Mouse (Mus musculus): ENCODE results near the gene Atm.

Gene Atm

DNA sequence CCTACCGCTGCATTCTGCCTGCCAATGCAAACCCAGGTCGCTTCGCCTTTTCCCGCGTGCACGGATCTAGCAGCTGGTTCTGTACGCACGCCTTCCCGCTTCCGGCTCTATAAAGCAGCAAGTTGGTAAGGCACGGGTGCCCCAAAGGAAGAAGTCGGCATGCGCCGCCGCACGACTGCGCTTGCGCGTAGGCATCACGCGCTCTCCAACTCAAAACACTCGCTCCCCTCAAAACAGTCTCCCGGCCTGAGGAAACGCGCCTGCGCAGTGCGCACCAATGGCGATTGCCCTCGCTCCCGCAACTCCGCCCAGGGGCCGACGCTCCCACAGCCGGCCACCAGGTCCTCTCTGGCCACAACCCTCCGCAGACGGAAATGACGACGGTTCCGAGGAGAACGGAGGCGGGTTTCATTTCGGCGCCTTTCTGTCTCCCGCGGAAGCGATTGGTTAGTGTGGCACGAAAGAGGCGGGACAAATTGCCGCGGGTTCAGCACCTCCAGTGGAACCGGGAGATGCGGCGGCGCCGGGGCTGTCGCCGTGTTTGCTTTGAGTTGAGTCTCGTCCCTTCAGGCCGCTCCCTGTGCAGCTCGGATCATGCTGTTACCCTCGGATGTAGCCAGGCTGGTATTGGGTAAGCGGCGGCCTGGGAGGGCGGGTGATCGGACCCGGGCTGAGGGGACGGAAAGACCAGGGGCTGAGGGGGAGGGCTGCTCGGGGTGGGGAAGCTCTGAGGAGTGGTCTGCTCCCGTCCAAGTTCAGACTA lies at the start of gene Atm, which contains the start of gene Npat:
Atm (minus strand) TSS at position 183 of the 763 bp plus-strand sequence.
Npat (plus strand) TSS at position 490 of the 763 bp plus-strand sequence.
- DNase-seq: peak; percentile 99

DNA sequence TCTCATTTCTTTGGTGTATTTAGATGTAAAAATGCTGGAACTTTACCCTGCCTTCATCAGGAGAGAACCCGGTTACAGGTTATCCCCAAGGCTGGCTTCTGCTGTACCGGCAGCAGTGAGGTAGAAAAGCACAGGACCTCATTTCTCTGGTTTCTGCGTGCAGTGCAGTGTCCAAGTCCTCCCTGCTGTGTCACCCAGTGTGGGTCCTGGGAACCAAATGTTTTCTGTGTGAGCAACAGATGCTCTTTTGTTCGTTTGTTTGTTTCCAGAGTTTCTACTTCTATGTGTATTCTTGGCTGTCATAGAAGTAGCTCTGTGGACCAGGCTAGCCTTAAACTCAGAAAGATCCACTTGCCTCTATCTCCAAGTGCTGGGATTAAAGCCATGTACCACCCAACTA lies 45.3 kb upstream of the Atm start:
- DNase-seq: no peak

DNA sequence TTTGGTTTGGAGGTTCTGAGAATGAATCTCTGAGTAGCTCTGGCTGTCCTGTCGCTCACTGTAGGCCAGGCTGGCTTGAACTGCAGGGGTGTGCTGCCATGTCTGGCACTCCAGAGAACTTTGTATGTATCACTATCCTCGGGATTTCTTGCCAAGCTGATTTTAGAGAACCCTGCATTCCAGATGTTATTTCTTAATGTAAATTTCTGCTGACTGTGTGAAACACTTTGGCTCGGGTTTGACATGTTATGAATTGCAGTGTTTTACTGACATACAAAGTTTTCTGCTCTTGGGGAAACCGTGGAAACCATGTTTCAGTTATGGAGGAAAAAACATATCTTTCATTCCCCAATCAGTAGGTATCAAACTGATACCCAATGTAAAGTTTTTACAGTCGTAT lies 39.2 kb upstream of the Atm start:
- DNase-seq: no peak

DNA sequence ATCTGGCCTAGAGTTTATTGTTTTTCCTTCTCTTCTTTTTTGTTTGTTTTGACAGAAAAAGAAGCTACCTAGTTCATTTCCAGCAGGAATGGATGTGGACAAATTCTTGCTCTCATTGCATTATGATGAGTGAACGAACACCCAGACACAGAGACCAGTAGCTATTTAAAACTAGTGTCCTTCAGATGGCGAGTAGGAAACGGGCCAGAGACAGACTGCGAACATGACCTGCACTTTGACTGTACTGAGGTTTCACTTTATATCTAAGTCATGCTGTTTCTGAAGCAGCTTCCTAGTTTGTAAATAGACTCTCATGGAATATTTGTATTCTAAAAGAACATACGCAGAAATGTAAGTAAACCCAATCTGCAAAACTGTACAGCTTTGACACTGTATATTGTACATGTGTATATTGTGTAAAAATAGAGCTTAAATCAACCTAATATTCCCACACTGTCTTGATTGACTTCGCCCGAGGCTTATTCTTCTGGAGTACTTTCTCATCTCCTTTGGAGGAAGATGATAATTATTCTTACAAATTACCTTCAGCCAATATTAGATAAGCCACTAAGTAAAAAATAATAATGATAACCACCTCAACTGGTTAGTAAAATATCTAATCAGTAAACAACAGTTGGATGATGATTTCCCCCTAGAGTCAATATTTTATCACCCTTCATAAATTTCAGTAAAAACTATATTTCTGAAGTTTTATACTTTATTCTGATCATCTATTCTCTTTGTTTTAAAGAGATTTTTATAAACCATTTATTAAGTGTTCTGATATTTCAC lies 36.2 kb upstream of the Atm start:
- DNase-seq: no peak

DNA sequence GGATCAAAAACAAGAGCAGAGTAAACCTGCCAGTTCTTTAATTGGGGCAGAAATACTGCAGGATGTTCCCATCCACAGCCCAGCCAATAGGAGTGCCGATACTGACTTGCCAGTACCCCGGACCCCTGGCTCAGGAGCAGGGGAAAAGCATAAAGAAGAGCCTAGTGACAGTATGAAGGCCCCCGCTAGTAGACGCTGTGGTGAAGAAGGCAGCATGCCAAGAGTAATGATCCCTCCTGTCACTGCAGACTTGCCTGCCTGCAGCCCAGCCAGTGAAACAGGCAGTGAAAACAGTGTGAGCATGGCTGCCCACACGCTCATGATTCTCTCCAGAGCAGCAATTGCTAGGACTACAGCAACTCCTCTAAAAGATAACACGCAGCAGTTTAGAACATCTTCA lies 34.1 kb upstream of the Atm start:
- DNase-seq: no peak

DNA sequence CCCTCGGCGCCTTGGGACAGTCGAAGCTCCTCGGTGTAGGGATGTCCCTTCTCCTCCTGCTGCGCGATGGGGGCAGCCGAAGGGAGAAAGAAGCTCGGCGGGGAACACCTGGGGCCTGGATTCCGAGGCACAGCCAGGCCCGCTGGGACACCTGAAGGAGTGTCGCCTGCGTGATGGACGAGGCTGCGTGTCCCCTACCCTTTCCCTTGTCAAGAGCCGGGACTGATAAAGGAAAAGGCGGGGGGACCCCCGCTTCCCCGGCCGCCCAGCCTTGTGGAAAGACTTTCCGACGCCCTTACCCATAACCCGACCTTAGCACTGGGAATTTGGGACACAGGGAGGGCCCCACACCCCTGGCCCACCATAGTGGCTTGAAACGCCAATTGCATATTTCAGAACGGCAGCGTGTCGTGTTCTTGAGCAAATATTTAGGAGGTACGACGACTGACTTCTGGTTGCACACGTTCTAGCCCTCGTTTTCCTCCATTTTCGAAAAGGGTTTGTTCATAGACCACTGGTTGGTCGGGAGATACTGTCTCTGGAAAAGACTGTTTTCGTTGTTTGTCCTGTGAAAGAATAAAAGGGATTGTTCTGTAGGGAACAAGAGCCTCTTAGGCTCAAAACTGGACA lies 911 bp upstream of the Atm start:
- no peak for DNase-seq

DNA sequence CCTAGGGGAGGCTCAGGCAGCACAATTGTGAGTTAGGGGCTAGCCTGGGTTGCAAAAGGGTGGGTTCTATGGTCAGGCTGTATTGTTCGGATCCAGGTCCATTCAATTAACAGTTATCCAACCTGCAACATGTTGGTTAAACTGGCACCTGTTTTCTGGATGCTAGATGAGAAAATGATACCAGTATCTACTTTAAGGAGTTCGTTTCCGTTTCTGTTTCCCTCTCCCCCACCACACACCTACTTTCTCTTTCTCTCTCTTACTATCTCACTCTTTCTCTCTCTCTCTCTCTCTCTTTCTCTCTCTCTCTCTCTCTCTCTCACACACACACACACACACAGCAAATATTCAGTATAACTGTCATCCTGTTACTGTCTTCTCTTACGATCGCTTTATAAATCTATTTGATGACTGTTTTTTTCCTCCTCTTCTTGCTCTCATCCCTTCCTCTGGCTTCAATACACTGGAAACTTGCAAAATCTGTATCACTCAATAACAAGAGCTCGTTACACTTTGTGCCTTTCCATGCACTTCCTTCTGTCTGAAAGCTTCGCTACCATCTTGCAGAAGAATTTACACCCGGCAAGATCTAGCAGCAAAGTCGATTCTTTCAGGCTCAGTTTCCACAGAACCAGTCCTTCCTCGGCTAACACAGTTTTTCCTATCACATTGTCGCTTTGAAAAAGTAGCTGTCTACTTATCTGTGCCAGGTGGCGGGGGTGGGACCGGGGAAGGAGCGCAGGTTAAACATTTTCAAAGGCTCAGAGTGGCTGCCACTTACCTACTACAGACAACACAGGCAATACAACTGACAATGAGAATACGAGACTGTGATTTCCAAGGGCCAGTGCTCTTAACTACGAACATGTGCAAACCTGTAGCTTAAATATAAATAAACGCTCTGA lies 872 bp downstream of the Atm start:
- DNase-seq: peak; percentile 13

DNA sequence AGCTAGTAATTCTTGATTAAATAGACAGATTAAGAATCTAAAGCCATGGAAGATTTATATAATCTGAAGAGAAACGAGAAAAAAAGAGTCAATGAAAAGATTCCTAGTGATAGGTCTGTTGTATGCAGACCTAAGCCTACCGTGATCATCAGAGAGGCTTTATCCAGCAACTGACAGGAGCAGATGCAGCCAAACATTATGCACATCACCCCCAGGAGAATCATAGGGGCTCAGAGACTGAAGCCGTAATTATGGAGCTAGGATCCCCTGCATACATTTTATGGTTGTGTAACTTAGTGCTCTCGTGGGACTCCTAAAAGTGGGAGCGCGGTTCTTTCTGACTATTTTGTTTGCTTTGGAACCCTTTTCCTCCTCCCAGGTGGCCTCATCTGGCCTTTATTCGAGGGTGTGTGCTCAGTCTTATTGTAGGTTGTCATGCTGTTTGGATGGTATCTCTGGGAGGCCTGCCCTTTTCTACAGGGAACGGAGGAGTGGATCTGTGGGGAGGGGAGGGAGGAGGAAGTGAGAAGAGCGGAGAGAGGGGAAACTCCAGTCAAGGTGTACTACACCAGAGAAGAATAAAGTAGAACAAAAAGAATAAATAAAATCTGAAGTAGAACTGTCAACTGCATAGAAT lies 19.0 kb downstream of the Atm start:
- DNase-seq: no peak

DNA sequence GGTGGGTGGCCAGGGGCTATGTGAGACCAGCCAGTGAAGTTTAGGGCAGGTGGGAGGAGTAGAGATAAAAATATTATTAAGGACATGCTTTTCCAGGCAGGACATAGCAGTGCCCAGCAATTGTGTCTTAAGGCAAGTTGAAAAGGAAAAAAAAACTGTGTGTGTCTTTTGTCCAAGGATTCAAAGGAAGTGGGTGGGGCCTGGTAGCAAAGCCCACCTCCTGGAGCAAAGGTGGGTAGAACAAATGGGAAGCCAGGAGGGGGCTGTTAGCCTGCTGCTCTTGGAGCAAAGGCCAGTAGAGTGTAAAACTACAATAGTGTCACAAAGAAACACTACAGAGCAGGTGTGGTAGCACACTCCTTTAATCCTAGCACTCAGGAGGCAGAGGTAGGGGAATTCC lies 22.4 kb downstream of the Atm start:
- no peak for DNase-seq

DNA sequence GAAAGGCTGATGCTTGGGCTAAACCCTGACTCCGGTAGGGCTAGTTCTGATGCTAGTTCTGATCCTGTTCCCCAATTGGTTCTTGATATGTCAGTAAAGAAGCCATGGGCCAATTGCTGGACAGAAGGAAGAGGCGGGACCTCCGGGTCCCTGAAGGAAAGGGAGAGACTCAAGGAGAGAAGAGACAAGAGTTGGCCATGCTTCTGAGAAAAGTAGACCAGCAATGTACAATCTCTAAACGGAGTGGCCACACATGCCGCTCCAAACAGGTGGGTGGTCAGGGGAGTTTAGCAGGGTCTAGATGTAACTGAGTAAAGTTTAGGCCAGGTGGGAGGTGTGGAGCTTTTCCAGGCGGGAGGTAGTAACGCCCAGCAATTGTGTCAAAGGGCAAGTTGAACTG lies 28.5 kb downstream of the Atm start:
- no peak for DNase-seq

DNA sequence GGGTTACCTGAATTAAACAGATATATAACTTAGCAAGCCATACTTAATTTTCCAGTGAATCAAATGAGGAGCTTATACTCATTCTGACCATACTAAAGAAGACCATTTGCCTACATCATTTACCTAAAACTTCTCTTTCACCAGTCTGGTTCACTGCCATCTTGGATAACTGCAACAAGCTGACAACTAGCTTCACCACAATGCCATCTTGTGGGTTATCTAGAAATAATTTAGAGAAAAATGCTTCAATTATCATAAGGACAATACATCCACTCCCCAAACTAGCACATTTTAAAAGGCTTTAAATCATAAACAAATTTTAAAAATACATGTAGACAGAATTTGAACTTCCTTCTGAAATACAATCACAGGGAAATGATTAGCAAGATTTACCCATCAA lies 50.7 kb downstream of the Atm start:
- DNase-seq: no peak

DNA sequence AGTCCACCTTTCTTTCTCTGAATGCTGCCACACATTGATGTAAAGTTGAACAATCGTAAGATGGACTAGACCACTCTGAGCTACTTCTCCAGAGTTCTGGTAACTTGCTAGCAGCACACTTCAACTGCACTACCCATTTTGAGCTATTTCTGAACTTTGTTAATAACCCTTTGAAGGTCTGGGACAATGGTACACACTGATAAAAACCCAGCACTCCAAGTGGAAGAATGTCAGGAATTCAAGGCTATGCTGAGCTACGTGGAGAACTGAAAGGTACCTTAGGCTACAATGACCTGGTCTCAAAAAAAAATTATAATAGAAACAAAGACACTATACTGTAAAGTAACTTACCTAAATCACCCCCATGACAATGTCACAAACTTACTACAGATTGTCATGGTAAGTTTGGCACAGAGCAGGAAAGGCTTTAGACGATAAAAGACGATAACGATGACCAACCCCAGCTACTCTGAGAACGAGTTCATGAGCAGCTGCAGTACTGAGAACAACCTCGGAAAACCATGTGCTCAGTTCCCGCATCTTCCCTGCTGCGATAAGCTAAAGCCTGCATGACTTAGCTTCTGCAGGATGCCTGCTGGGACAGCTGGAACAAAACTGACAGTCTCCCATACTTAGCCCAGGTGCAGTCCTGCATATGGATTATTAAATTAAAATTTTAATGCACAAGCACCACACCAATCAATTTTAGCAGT lies 63.6 kb downstream of the Atm start:
- DNase-seq: no peak

DNA sequence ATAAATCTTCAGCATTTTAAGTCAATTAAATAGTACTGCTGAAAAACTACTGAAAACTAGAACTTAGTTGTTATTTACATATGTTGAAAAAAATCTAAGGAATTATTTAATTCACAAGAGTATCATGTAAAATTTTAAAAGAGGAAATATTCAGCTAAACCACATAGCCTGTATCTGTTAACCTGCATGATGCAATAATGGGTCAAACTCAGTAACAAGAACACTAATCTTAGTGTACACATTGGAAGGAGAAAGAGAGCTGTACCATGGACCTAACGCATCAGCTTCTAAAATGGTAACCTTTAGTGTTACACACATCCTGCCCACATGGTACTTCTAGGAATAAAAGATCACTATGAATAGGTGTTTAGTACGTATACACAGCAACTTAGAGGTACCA lies 84.5 kb downstream of the Atm start:
- no peak for DNase-seq

DNA sequence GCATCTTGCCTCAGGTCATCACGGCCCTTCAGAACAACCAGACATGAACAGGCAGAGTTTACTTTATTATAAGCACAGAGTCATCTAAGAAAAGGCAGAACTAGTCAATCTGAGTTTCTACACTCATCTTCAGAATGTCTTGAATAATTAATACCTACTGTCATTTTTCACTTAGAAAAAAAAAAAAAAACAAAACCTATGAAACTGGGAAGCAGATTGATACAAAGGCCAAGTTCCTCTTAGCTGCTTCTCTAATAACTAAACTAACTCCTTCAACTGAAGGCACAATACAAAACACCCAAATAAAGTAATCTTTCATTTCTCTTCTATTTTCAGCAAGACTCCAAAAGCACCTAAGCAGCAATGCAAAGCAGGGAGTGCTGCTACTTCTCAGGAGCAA lies 85.9 kb downstream of the Atm start:
- no peak for DNase-seq

DNA sequence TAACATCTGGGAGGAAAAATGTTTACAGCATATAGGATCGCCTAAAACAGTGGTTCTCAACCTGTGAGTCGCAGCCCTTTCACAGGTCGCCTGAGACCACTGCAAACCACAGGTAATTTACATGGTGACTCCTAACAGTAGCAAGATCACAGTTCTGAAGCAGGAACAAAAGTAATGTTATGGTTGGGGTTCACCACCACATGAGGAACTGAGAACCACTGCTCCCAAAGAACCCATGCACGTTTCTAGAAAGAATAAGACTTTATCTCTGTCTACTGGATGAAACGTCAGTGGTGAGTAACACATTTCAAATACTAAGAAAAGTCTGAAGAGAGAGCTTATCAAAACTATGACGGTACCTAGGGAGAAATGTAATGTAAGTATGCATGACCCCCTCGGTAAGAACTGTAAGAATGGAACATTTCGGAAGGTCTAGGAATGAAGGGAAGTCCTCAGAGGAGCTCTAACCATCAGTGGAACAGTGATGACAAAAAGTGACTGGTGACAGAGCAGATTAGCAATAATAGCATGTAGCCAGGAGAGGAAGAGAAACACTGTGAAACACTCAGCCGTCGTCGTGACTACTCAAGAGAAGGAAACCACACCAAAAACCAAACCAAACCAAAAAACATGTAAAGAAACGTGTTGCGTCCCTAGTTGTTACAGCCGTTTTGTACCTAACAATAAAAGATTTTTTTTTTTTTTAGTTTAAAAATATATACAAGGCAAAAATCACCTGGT lies 100.5 kb downstream of the Atm start:
- DNase-seq: no peak

DNA sequence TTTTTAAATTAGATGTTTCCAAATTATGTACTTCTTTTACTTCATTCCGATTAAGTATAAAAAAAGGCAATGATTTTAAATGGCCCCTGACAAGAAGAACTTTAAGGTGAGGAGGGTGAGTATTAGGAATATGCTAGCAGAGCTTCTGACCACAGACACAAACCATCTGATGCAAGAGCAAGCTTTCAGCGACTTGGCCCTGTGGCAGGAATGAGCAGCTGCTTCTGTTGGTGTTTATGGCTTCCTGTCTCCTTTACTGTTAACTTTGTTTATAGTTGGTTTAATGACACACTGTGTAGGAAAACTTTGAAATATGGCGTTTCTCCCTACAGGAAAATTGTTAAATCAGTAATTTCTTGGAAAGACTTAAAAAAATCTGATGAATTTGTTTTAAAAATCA lies 108.9 kb downstream of the Atm start:
- no peak for DNase-seq

DNA sequence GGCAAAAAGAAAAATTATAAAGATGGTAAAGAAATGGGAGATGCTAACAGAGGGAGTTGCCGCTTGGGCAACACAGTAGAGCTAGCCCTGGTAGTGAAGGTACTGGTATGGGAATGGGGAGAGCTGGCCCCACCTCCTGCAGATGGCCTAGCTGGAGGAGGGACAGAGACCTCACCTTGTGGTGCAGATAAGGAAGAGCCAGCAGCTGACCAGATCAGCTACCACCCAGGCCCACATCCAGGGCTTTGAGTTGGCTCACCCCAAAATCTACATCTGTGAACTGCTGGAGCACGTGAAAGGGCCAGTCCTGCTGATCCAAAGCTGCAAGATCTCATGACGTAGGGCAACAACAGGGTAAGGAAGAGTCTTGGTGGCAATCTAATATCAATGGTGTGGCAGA lies 109.8 kb downstream of the Atm start:
- DNase-seq: no peak

DNA sequence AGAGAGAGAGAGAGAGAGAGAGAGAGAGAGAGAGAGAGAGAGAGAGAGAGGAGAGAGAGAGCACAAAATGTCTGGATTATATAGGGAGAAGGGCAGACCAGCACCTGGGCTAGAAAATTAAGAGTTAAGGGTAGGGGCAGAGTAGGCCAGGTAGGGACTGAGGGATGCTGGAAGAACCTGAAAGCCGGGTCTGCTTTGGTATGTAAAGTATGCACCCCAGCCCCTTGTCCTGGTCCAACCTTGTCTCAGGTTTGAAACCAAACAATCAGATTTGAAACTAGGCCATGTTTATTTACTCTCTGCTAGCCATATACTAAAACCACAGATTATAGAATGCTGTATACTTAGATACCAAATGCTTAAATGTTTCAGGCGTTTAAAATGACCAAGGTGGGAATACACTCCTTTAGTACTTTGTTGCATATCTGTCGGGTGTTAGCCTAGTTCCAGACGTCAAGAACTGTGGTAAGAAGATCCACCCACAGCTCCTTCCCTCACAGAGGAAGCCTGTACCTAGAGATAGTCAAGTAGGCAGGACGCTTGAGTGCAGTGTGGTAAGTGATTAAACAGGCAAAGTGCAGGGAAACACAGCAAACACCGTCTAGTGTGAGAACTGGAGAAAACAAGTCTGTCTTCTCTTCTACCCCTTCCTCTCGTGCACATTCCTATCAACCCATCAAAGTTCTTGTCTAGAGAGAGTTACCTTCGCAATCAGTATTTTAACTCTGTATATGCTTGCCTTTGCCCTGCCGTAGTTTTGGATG lies 114.2 kb downstream of the Atm start:
- no peak for DNase-seq

DNA sequence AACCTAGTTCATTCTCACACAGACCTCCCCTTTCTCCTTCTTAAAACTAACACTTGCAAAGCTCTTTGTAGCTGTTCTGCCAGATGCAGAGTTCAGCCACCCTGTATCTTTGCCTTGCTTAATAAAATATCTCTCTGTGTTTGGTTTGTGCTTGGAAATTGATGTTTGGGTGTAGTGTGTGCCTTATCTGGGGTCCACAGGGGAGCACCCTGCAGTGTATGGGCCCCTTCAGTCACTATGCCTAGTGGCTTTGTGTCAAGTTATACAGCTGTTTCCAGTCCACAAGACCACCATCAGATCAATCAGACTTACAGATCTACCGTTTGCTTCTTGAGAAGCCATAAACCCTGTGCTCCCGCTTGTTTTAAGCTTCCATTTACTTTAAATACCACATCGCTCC lies 127.1 kb downstream of the Atm start:
- no peak for DNase-seq

DNA sequence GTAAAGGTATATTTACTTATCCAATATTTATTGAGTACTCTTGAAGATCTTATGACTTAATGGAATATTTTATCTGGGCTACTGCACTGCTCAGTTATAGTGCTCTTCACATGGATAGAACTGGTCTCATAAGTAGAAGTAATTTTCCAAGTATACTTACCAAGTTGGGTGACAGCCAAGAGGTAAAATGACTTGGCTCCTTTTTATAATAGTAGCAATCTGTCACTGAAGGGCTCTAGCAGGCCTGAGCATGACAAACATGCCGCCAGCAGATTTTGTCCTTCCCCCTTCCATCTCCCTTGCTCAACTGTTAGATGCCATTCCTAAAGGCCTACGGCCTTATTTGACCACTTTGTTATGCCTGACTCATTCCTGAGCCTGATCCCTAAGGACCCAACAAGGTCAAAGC lies 127.6 kb downstream of the Atm start:
- no peak for DNase-seq
